In the genomic region with DNA sequence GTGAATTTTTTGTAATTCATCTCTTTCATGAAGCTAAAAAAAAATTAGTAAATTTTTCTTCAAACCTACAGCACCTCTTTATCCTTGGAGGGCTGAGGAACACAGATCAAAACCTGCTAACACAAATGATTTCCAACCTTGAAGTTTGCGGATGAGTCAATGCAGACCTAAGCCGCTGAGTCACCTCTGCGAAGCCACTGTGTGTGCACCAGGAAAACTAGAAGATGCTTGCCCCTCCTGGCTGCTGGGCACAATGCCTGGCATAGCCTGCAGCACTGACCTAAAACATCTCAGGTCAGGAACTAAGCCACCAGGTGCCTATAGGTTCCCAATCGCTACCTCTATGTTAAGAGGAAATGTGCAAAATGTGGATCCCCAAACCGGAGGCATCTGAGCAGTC, we compare ENCODE assay signal across 19 mouse cellular contexts.
DNase-seq lines count a peak whose midpoint lies in the region; TF ChIP-seq lines count a peak whose summit lies in the region.
"Had no signal": no experiment of that assay in that cellular context is flagged by ENCODE, and none has a peak within 500 bp of the region (broad histone marks: within the 10 kb centered on the region; RNA-seq: fewer than 3 reads in every experiment).

No protein-coding gene starts in this region.

- H3K27ac ChIP-seq in forebrain, embryonic 10.5 days, result no peak overlapping the region
- H3K27ac ChIP-seq: embryonic facial prominence, embryonic 10.5 days; heart, embryonic 10.5 days; hindbrain, embryonic 13.5 days; hindbrain, postnatal 0 days had no signal

- H3K4me3 ChIP-seq in C2C12 (ENCODE audit: insufficient read depth, poor library complexity, severe bottlenecking), result no peak overlapping the region
- no peak overlapping the region for H3K4me3 ChIP-seq in forebrain, embryonic 10.5 days
- H3K4me3 ChIP-seq: embryonic facial prominence, embryonic 10.5 days; heart, embryonic 10.5 days; hindbrain, embryonic 13.5 days had no signal

- H3K9me3 ChIP-seq in forebrain, embryonic 10.5 days, result no peaks in the 10 kb centered on the region
- H3K9me3 ChIP-seq: embryonic facial prominence, embryonic 10.5 days; heart, embryonic 10.5 days; hindbrain, embryonic 13.5 days had no signal

- no peak for TF ChIP-seq CTCF in C2C12 (IDR thresholded peaks at IDR 0.05; ENCODE audit: control insufficient read depth, insufficient read depth, insufficient read length)

- DNase-seq in heart, adult 11 months, result peak; percentile 70
- no peak for DNase-seq in heart, postnatal 10 days
- peak; percentile 36 for DNase-seq in 3134 (ENCODE audit: extremely low read depth, insufficient read length, low spot score)
- DNase-seq in adrenal gland, postnatal 10 days, result peak; percentile 47
- no peak for DNase-seq in left cerebral cortex, adult 9 months (ENCODE audit: low spot score in 2 of 2)
- no peak for DNase-seq in forebrain, embryonic 10.5 days (ENCODE audit: extremely low spot score, low spot score)
- no peak for DNase-seq in natural killer cell, adult 2 months (ENCODE audit: low spot score in 2 of 2)
- DNase-seq: B cell, adult 2 months; cerebellum, adult 2 months; cerebellum, postnatal 10 days; gastrocnemius, postnatal 36 days; heart, adult 18-20 months; heart, postnatal 14 days; kidney, adult 11 months had no signal

- H3K79me2 ChIP-seq in C2C12 (ENCODE audit: control insufficient read depth, insufficient read depth), result no peaks in the 10 kb centered on the region

- H3K79me3 ChIP-seq in C2C12 (ENCODE audit: low read depth), result peaks cover 2% of the 10 kb centered on the region

- peaks cover 3% of the 10 kb centered on the region for H3K4me1 ChIP-seq in forebrain, embryonic 10.5 days

- 93% methylated on average over 5 of the region's 5 CpGs for WGBS in forebrain, embryonic 10.5 days

- intact Hi-C loops in heart, postnatal 10 days (cut with DNase I), result no loop called here

- H3K36me3 ChIP-seq in C2C12 (ENCODE audit: control insufficient read depth, insufficient read depth), result no peaks in the 10 kb centered on the region
- H3K36me3 ChIP-seq in forebrain, embryonic 10.5 days (replicated peaks), result peaks cover 4% of the 10 kb centered on the region; the same call in 1 of the 2 replicates
- H3K36me3 ChIP-seq: heart, embryonic 10.5 days; hindbrain, embryonic 13.5 days had no signal

- no peak overlapping the region for H3ac ChIP-seq in C2C12 (ENCODE audit: control insufficient read depth, insufficient read length, low read depth)

- no peaks in the 10 kb centered on the region for H3K27me3 ChIP-seq in C2C12 (ENCODE audit: control insufficient read depth, insufficient read depth, insufficient read length)
- no peaks in the 10 kb centered on the region for H3K27me3 ChIP-seq in forebrain, embryonic 10.5 days (ENCODE audit: poor library complexity, severe bottlenecking)
- H3K27me3 ChIP-seq: hindbrain, embryonic 13.5 days had no signal

TF ChIP-seq in C2C12, 6 proteins besides CTCF, POLR2A, EP300 and RAD21:
- TF ChIP-seq FOSL1 (IDR thresholded peaks at IDR 0.05; ENCODE audit: insufficient read depth, low read length, poor library complexity, severe bottlenecking), result no peak
- TF ChIP-seq MYOD1 (IDR thresholded peaks at IDR 0.05; ENCODE audit: control insufficient read depth, insufficient read length, low read depth), result peak; percentile 25
- TF ChIP-seq CEBPB (IDR thresholded peaks at IDR 0.05; ENCODE audit: low read depth), result no peak
- no peak for TF ChIP-seq MYOG (IDR thresholded peaks at IDR 0.05; ENCODE audit: control insufficient read depth, extremely low read depth, insufficient read length)
- no peak for TF ChIP-seq MAX (IDR thresholded peaks at IDR 0.05)
- no peak for TF ChIP-seq USF1 (IDR thresholded peaks at IDR 0.05; ENCODE audit: low read depth)

Comparison
In these comparisons a context has a peak if more than half of its experiments do, and no peak if none do; other contexts are left out.
1. DNase-seq: peak in heart, adult 11 months (single experiment), 3134 (single experiment) and adrenal gland, postnatal 10 days (single experiment); none in heart, postnatal 10 days (0 of 2), left cerebral cortex, adult 9 months (0 of 2), forebrain, embryonic 10.5 days (single experiment) and natural killer cell, adult 2 months (0 of 2).